Mouse (Mus musculus) limb, embryonic 14.5 days (tissue): ENCODE data around the gene Tnni1. TPM values are rescaled to one million over a fixed set of nuclear protein-coding genes. Genes with fewer than 3 reads are reported as not detected.

Source experiments
- ATAC-seq: fragments of 200-750 bp; cut with Nextera tagmentation; 2 replicates; pipeline ENCODE4 v1.8.0; 2017; ENCODE audit warnings: low read depth, moderate number of reproducible peaks, moderate TSS enrichment; ENCODE audit not compliant: low FRiP score
- DNase-seq: peaks from one replicate; pipeline ENCODE4 v3.0.0-alpha.2; 2015; ENCODE audit warnings: low spot score
- H3K27ac ChIP-seq: fragments of 300-500 bp; sonication (generic); replicated peaks from 2 replicates; pipeline ENCODE4 v1.5.1; 2014; ENCODE audit warnings: low read depth, mild to moderate bottlenecking, low read length, moderate library complexity, mixed read lengths
- H3K27me3 ChIP-seq: fragments of 300-500 bp; sonication (generic); 2 replicates; pipeline ENCODE4 v1.6.1; 2014; ENCODE audit warnings: low read length, mixed read lengths; ENCODE audit not compliant: control insufficient read depth, insufficient read depth
- H3K36me3 ChIP-seq: fragments of 300-500 bp; sonication (generic); 2 replicates; pipeline ENCODE4 v1.6.1; 2014; ENCODE audit warnings: mild to moderate bottlenecking, low read length, moderate library complexity, mixed read lengths; ENCODE audit not compliant: control insufficient read depth, insufficient read depth
- H3K4me1 ChIP-seq: fragments of 300-500 bp; sonication (generic); 2 replicates; pipeline ENCODE4 v1.6.1; 2014; ENCODE audit warnings: antibody characterized with exemption, low read length, mixed read lengths; ENCODE audit not compliant: control insufficient read depth, insufficient read depth
- H3K4me2 ChIP-seq: fragments of 300-500 bp; sonication (generic); replicated peaks from 2 replicates; pipeline ENCODE4 v1.6.1; 2014; ENCODE audit warnings: low read depth, mild to moderate bottlenecking, low read length, moderate library complexity; ENCODE audit not compliant: severe bottlenecking
- H3K4me3 ChIP-seq: fragments of 300-500 bp; sonication (generic); replicated peaks from 2 replicates; pipeline ENCODE4 v1.5.1; 2014; ENCODE audit warnings: low read length
- H3K9ac ChIP-seq: fragments of 300-500 bp; sonication (generic); 2 replicates; pipeline ENCODE4 v1.6.1; 2014; ENCODE audit warnings: mild to moderate bottlenecking, low read depth, low read length, moderate library complexity; ENCODE audit not compliant: severe bottlenecking
- H3K9me3 ChIP-seq: fragments of 300-500 bp; sonication (generic); 2 replicates; pipeline ENCODE4 v1.6.1; 2016; ENCODE audit warnings: low read length; ENCODE audit not compliant: control insufficient read depth
- POLR2A ChIP-seq: fragments of 200-500 bp; IDR thresholded peaks from 2 replicates; pipeline ENCODE4 v1.8.0; 2012; ENCODE audit warnings: inconsistent platforms, mild to moderate bottlenecking, moderate library complexity, borderline replicate concordance; ENCODE audit not compliant: insufficient read depth, insufficient read length; ENCODE audit errors: extremely low read depth
- WGBS: fragments of 180-500 bp; shearing (Covaris S2); extraction: QIAGEN DNeasy Blood & Tissue Kit; methylation state at CpG from one replicate; pipeline ENCODE4 v1.1.7; 2014; 5-methylcytosine and 5-hydroxymethylcytosine counted together
- polyA plus RNA-seq, 2 experiments: library from polyadenylated mRNA; depleted of rRNA in 1 of 2; stranded (reverse) in 1 of 2; unstranded in 1 of 2; fragments of >200 nt; fragmentation: Nextera tagmentation in 1 of 2; extraction: Ambion mirVana in 1 of 2; gene quantifications; 2 replicates each; pipeline versions ENCODE4 v1.2.1 to v1.2.3; 2012 to 2014

Tnni1 gene
- polyA plus RNA-seq, 2 experiments, result 357 to 419 TPM

GRCm38 (mm10) chr1:135858533-135858932, 79.3 kb downstream of the Tnni1 start:
- Histone ChIP-seq H3K36me3 (no peaks in the 10 kb centered on the region), H3K4me3 (no peak overlapping the region), H3K27ac (no peak overlapping the region), H3K9me3 (no peaks in the 10 kb centered on the region), H3K4me2 (no peak overlapping the region), H3K27me3 (no peaks in the 10 kb centered on the region), H3K9ac (no peak overlapping the region), H3K4me1 (no peaks in the 10 kb centered on the region)
- no peak for TF ChIP-seq POLR2A
- ATAC-seq, result no peak
- 89% methylated on average over 7 of the region's 7 CpGs for WGBS
- DNase-seq, result no peak

Other genes with a start within 250 kb of the Tnni1 start
- gene Nav1, start 172.1 kb upstream of the Tnni1 start, polyA plus RNA-seq (2012; rRNA removed), result 26.8 and 31.8 TPM in 2 replicates
- 14.4 and 17.3 TPM in 2 replicates for gene Nav1, start 172.1 kb upstream of the Tnni1 start, polyA plus RNA-seq (2014; fragmentation: Nextera tagmentation; extraction: Ambion mirVana)
- gene Csrp1, start 59.4 kb upstream of the Tnni1 start, polyA plus RNA-seq (2012; rRNA removed), result 120 and 123 TPM in 2 replicates
- 95.6 and 102 TPM in 2 replicates for gene Csrp1, start 59.4 kb upstream of the Tnni1 start, polyA plus RNA-seq (2014; fragmentation: Nextera tagmentation; extraction: Ambion mirVana)
- gene Phlda3, start 13.3 kb upstream of the Tnni1 start, polyA plus RNA-seq (2012; rRNA removed), result 60.6 and 69.1 TPM in 2 replicates
- gene Phlda3, start 13.3 kb upstream of the Tnni1 start, polyA plus RNA-seq (2014; fragmentation: Nextera tagmentation; extraction: Ambion mirVana), result 85.1 and 87.4 TPM in 2 replicates
- gene Lad1, start 39.2 kb downstream of the Tnni1 start, polyA plus RNA-seq (2012; rRNA removed), result 10.9 and 12.2 TPM in 2 replicates
- gene Lad1, start 39.2 kb downstream of the Tnni1 start, polyA plus RNA-seq (2014; fragmentation: Nextera tagmentation; extraction: Ambion mirVana), result 20.9 and 25.9 TPM in 2 replicates
- 44.5 and 108 TPM in 2 replicates for gene Tnnt2, start 56.9 kb downstream of the Tnni1 start, polyA plus RNA-seq (2012; rRNA removed)
- gene Tnnt2, start 56.9 kb downstream of the Tnni1 start, polyA plus RNA-seq (2014; fragmentation: Nextera tagmentation; extraction: Ambion mirVana), result 78.3 and 104 TPM in 2 replicates
- gene Pkp1, start 139.8 kb downstream of the Tnni1 start, polyA plus RNA-seq (2012; rRNA removed), result 36.0 and 41.5 TPM in 2 replicates
- gene Pkp1, start 139.8 kb downstream of the Tnni1 start, polyA plus RNA-seq (2014; fragmentation: Nextera tagmentation; extraction: Ambion mirVana), result 25.5 and 31.2 TPM in 2 replicates
- 0.69 and 0.74 TPM in 2 replicates for gene Igfn1, start 226.9 kb downstream of the Tnni1 start, polyA plus RNA-seq (2012; rRNA removed)
- 0.14 and 0.28 TPM in 2 replicates for gene Igfn1, start 226.9 kb downstream of the Tnni1 start, polyA plus RNA-seq (2014; fragmentation: Nextera tagmentation; extraction: Ambion mirVana)
- 162 and 190 TPM in 2 replicates for gene Tmem9, start 228.7 kb downstream of the Tnni1 start, polyA plus RNA-seq (2012; rRNA removed)
- 98.6 and 111 TPM in 2 replicates for gene Tmem9, start 228.7 kb downstream of the Tnni1 start, polyA plus RNA-seq (2014; fragmentation: Nextera tagmentation; extraction: Ambion mirVana)